In the genomic region with DNA sequence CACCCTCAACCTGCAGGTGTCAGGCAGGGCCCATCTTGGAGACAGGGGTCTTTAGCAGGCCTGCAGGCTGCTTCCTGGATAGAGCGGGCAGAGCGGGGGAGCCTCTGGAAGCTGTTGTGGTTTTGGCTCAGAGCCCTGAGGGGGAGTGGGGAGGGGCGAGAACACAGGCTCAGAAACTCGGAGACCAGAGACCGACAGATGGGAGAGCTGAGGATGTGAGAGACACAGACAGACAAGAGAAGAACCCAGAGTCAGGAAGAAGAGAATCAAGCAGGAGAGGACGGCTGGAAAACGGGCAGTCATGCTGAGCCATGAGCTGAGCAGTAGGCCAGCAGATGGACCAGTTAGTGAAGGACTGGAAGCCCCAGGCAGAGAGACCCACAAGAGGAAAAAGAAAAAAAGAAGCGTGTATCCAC, we compare ENCODE assay signal across 9 mouse cellular contexts. TPM values are rescaled to one million over a fixed set of nuclear protein-coding genes. Genes with fewer than 3 reads are reported as not detected.
DNase-seq lines count a peak whose midpoint lies in the region; ATAC-seq lines count a peak whose summit lies in the region.
"Had no signal": no experiment of that assay in that cellular context is flagged by ENCODE, and none has a peak within 500 bp of the region (broad histone marks: within the 10 kb centered on the region; RNA-seq: fewer than 3 reads in every experiment).

No protein-coding gene starts in this region.

- DNase-seq in layer of hippocampus, adult 8-10 months (ENCODE audit: low spot score in 2 of 2): peak; percentile 19 to 25
- no peak for DNase-seq in layer of hippocampus, postnatal 14 days (ENCODE audit: low spot score in 2 of 2)
- DNase-seq in cerebellum, adult 9-11 months: peak; percentile 73
- DNase-seq in right cerebral cortex, postnatal 14 days: peak; percentile 65
- DNase-seq in gastrocnemius, postnatal 4 days (ENCODE audit: low spot score in 2 of 2): no peak
- DNase-seq in urinary bladder, adult 18-20 months (ENCODE audit: low spot score in 2 of 2): no peak
- DNase-seq in heart, adult 9 months (ENCODE audit: low spot score in 2 of 2): no peak

- 0 out of 2 replicates have a peak, but pooled peaks have one; percentile 23 for ATAC-seq in granulocyte monocyte progenitor cell, adult 5-6 weeks (replicated peaks; ENCODE audit: poor library complexity, severe bottlenecking)

RNA-seq across cellular contexts. Expression of gene Xkr7, which starts 14.2 kb away (rescaled TPM):
- total RNA-seq in layer of hippocampus, adult 8-10 months (2022): 1 to 10 TPM; 1.4 to 2.3 (median 2.0) TPM
- total RNA-seq in layer of hippocampus, postnatal 14 days (2021): 1 to 10 TPM; 3.3 TPM
- not detected in 2 replicates for total RNA-seq in granulocyte monocyte progenitor cell, adult 5-6 weeks (2014; fragmentation: Nextera tagmentation)
- not detected in 2 replicates for total RNA-seq in granulocyte monocyte progenitor cell, adult 5-6 weeks (2017)
- total RNA-seq in gastrocnemius, postnatal 4 days (2021): 1 to 10 TPM; 1.1 to 1.2 TPM
- total RNA-seq: MEL had no signal

RNA-seq across cellular contexts. Expression of gene Ccm2l, which starts 19.9 kb away (rescaled TPM):
- 1 to 10 TPM; 4.9 to 6.4 (median 5.6) TPM for total RNA-seq in layer of hippocampus, adult 8-10 months (2022)
- total RNA-seq in layer of hippocampus, postnatal 14 days (2021): 1 to 10 TPM; 5.5 to 7.4 TPM
- total RNA-seq in granulocyte monocyte progenitor cell, adult 5-6 weeks (2014; fragmentation: Nextera tagmentation): 7.7 and 11.6 TPM in 2 replicates
- total RNA-seq in granulocyte monocyte progenitor cell, adult 5-6 weeks (2017): 0.21 and 3.3 TPM in 2 replicates
- total RNA-seq in gastrocnemius, postnatal 4 days (2021): 10 to 100 TPM in 1 of 2 experiments, 1 to 10 TPM in 1; 9.6 to 10.3 TPM
- total RNA-seq: MEL had no signal

RNA-seq across cellular contexts. Expression of gene Pdrg1, which starts 30.7 kb away (rescaled TPM):
- total RNA-seq in layer of hippocampus, adult 8-10 months (2022): 10 to 100 TPM; 39.5 to 56.6 (median 50.7) TPM
- total RNA-seq in layer of hippocampus, postnatal 14 days (2021): 10 to 100 TPM; 34.0 to 37.4 TPM
- 62.9 and 67.0 TPM in 2 replicates for total RNA-seq in granulocyte monocyte progenitor cell, adult 5-6 weeks (2014; fragmentation: Nextera tagmentation)
- 98.2 and 108 TPM in 2 replicates for total RNA-seq in granulocyte monocyte progenitor cell, adult 5-6 weeks (2017)
- total RNA-seq in gastrocnemius, postnatal 4 days (2021): 10 to 100 TPM; 55.6 to 64.3 TPM

Comparison
In these comparisons a context has a peak if more than half of its experiments do, and no peak if none do; other contexts are left out.
1. DNase-seq: peak in layer of hippocampus, adult 8-10 months (2 of 2), cerebellum, adult 9-11 months (single experiment) and right cerebral cortex, postnatal 14 days (single experiment); none in layer of hippocampus, postnatal 14 days (0 of 2), gastrocnemius, postnatal 4 days (0 of 2), urinary bladder, adult 18-20 months (0 of 2) and heart, adult 9 months (0 of 2).